Mouse (Mus musculus) stomach, embryonic 14.5 days (tissue): Measurements from ENCODE around the gene Nrcam. TPM values are rescaled to one million over a fixed set of nuclear protein-coding genes. Genes with fewer than 3 reads are reported as not detected.

Experiments used
- ATAC-seq: fragments of 200-750 bp; cut with Nextera tagmentation; 2 replicates; pipeline ENCODE4 v1.8.0; 2017; ENCODE audit warnings: low read depth, moderate TSS enrichment; ENCODE audit not compliant: insufficient number of reproducible peaks, insufficient read depth, low FRiP score
- H3K27ac ChIP-seq: fragments of 300-500 bp; sonication (generic); 2 replicates; pipeline ENCODE4 v1.5.1; 2014; ENCODE audit warnings: mild to moderate bottlenecking, low read length, moderate library complexity, mixed read lengths
- H3K27me3 ChIP-seq: fragments of 300-500 bp; sonication (generic); 2 replicates; pipeline ENCODE4 v1.6.1; 2014; ENCODE audit warnings: low read length, control low read depth, mixed read lengths; ENCODE audit not compliant: control insufficient read depth, insufficient read depth
- H3K36me3 ChIP-seq: fragments of 300-500 bp; sonication (generic); 2 replicates; pipeline ENCODE4 v1.6.1; 2014; ENCODE audit warnings: mild to moderate bottlenecking, control low read depth, low read length, moderate library complexity, mixed read lengths; ENCODE audit not compliant: control insufficient read depth, insufficient read depth
- H3K4me1 ChIP-seq: fragments of 300-500 bp; sonication (generic); 2 replicates; pipeline ENCODE4 v1.6.1; 2014; ENCODE audit warnings: low read length, control low read depth, mixed read lengths; ENCODE audit not compliant: control insufficient read depth, insufficient read depth
- H3K4me2 ChIP-seq: fragments of 300-500 bp; sonication (generic); replicated peaks from 2 replicates; pipeline ENCODE4 v1.6.1; 2014; ENCODE audit warnings: low read depth, low read length, control low read depth
- H3K4me3 ChIP-seq: fragments of 300-500 bp; sonication (generic); 2 replicates; pipeline ENCODE4 v1.5.1; 2014; ENCODE audit warnings: low read depth, low read length, control low read depth
- H3K9ac ChIP-seq: fragments of 300-500 bp; sonication (generic); replicated peaks from 2 replicates; pipeline ENCODE4 v1.6.1; 2014; ENCODE audit warnings: low read depth, mild to moderate bottlenecking, control low read depth, low read length, moderate library complexity, mixed read lengths
- H3K9me3 ChIP-seq: fragments of 300-500 bp; sonication (generic); 2 replicates; pipeline ENCODE4 v1.6.1; 2016; ENCODE audit warnings: low read depth, low read length, control low read depth; ENCODE audit not compliant: control insufficient read depth
- WGBS: fragments of 180-500 bp; shearing (Covaris S2); extraction: QIAGEN DNeasy Blood & Tissue Kit; methylation state at CpG from one replicate; pipeline ENCODE4 v1.1.7; 2014; 5-methylcytosine and 5-hydroxymethylcytosine counted together
- polyA plus RNA-seq: library from polyadenylated mRNA; unstranded; fragments of >200 nt; fragmentation: Nextera tagmentation; extraction: Ambion mirVana; gene quantifications from 2 replicates; pipeline ENCODE4 v1.2.1, GENCODE M21; 2014

Gene Nrcam
- polyA plus RNA-seq, 1 experiment from 2014 or later: 10.1 TPM

- H3K9ac ChIP-seq: no peak overlapping the region
- H3K27me3 ChIP-seq: no peaks in the 10 kb centered on the region
- H3K9me3 ChIP-seq: no peaks in the 10 kb centered on the region
- H3K36me3 ChIP-seq: no peaks in the 10 kb centered on the region
- no peak overlapping the region for H3K4me3 ChIP-seq
- 55% methylated on average over 7 of the region's 7 CpGs for WGBS
- no peak overlapping the region for H3K27ac ChIP-seq
- no peaks in the 10 kb centered on the region for H3K4me1 ChIP-seq
- no peak overlapping the region for H3K4me2 ChIP-seq
- ATAC-seq: no peak
These were observed 190.9 kb downstream of the Nrcam start for GRCm38 (mm10) chr12:44519440-44520141.

- Histone ChIP-seq H3K9me3 (no peaks in the 10 kb centered on the region), H3K4me1 (no peaks in the 10 kb centered on the region), H3K27me3 (no peaks in the 10 kb centered on the region), H3K36me3 (no peaks in the 10 kb centered on the region), H3K4me3 (no peak overlapping the region), H3K9ac (no peak overlapping the region), H3K27ac (no peak overlapping the region), H3K4me2 (no peak overlapping the region)
- no peak for ATAC-seq
- WGBS: 76% methylated on average over 3 of the region's 3 CpGs
These were observed 192.8 kb downstream of the Nrcam start for GRCm38 (mm10) chr12:44521496-44521895.

DNA sequence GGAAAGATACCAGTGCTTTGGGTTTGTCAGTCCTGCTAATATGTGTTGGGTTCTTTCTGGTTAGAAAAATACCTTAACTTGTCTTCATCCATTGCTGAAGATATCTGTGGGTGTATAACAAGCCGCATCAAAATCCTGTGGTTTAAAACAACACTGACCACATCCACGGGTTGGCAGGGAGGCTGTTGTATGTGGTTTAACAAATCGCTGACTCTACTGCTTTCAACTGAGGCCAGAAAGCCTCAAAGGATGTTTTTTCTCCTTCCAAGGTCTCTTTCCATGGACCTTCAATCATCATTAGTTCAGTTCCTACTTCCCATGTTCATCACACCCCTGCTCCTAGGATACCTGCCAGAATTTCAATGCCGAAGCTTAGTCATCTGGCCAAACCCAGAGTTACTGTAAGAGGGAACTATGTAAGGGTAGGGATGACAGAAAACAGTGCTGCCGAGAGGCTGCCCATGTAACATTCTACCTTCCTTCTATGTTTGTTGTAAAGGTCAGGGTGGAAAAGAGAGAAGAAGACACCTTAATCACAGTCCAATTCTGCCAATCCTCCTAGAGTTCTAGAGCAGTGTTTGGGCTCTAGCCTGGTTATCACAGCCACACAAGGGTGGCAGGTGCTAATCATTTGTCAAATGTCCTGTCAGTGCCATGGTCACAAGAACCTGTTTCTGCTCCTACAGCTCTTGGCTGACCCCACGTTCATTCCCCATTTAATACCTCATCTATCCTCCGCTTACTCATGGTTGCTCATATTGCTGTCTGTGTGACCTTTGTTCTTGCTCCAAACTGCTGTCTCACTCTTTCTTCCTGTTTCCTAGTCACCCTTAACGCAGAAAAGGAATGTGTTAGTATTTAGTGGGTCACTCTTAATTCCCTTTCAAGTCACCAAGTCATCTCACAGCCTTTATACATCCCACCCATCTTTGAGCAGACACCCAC, 196.2 kb downstream of the Nrcam start:
- Histone ChIP-seq H3K4me2 (no peak overlapping the region), H3K27me3 (no peaks in the 10 kb centered on the region), H3K9me3 (no peaks in the 10 kb centered on the region), H3K27ac (no peak overlapping the region), H3K4me1 (no peaks in the 10 kb centered on the region), H3K36me3 (no peaks in the 10 kb centered on the region), H3K4me3 (no peak overlapping the region), H3K9ac (no peak overlapping the region)
- ATAC-seq: no peak
- 78% methylated on average over 8 of the region's 8 CpGs for WGBS

GRCm38 (mm10) chr12:44528391-44529016, 199.8 kb downstream of the Nrcam start:
- no peak for ATAC-seq
- Histone ChIP-seq H3K9me3 (no peaks in the 10 kb centered on the region), H3K27ac (no peak overlapping the region), H3K27me3 (no peaks in the 10 kb centered on the region), H3K4me3 (no peak overlapping the region), H3K4me1 (no peaks in the 10 kb centered on the region), H3K36me3 (no peaks in the 10 kb centered on the region), H3K4me2 (no peak overlapping the region), H3K9ac (no peak overlapping the region)
- 46% methylated on average over 11 of the region's 11 CpGs for WGBS

GRCm38 (mm10) chr12:44532337-44533113, 203.8 kb downstream of the Nrcam start:
- WGBS: 71% methylated on average over 19 of the region's 19 CpGs
- ATAC-seq: no peak

GRCm38 (mm10) chr12:44534100-44534633, 205.5 kb downstream of the Nrcam start:
- H3K4me2 ChIP-seq: no peak overlapping the region
- H3K4me3 ChIP-seq: no peak overlapping the region
- ATAC-seq: no peak
- H3K36me3 ChIP-seq: no peaks in the 10 kb centered on the region
- no peaks in the 10 kb centered on the region for H3K9me3 ChIP-seq
- H3K4me1 ChIP-seq: no peaks in the 10 kb centered on the region
- H3K9ac ChIP-seq: no peak overlapping the region
- H3K27ac ChIP-seq: no peak overlapping the region
- no peaks in the 10 kb centered on the region for H3K27me3 ChIP-seq
- WGBS: 89% methylated on average over 7 of the region's 7 CpGs

More at GRCm38 (mm10) chr12:44532337-44533113, 203.8 kb downstream of the Nrcam start:
- Histone ChIP-seq H3K4me2 (no peak overlapping the region), H3K9me3 (no peaks in the 10 kb centered on the region), H3K27ac (no peak overlapping the region), H3K4me1 (no peaks in the 10 kb centered on the region), H3K9ac (no peak overlapping the region), H3K27me3 (no peaks in the 10 kb centered on the region), H3K4me3 (no peak overlapping the region), H3K36me3 (no peaks in the 10 kb centered on the region)

- 15% methylated on average over 5 of the region's 5 CpGs for WGBS
- Histone ChIP-seq H3K36me3 (no peaks in the 10 kb centered on the region), H3K4me1 (no peaks in the 10 kb centered on the region)
These were observed 206.9 kb downstream of the Nrcam start for GRCm38 (mm10) chr12:44535623-44536022.

More at GRCm38 (mm10) chr12:44535623-44536022, 206.9 kb downstream of the Nrcam start:
- no peak overlapping the region for H3K4me2 ChIP-seq
- H3K9me3 ChIP-seq: no peaks in the 10 kb centered on the region
- no peak overlapping the region for H3K4me3 ChIP-seq
- H3K9ac ChIP-seq: no peak overlapping the region
- no peak overlapping the region for H3K27ac ChIP-seq
- H3K27me3 ChIP-seq: no peaks in the 10 kb centered on the region
- no peak for ATAC-seq
